Mouse (Mus musculus): ENCODE measurements around the gene Dapk3. TPM values are rescaled to one million over a fixed set of nuclear protein-coding genes. Genes with fewer than 3 reads are reported as not detected.

The Dapk3 gene
- polyA plus RNA-seq (2014; fragmentation: Illumina TruSeq; extraction: RNeasy Lipid Tissue Mini Kit (QIAGEN cat#74804); ENCODE audit: low read depth, low replicate concordance): not detected

DNA sequence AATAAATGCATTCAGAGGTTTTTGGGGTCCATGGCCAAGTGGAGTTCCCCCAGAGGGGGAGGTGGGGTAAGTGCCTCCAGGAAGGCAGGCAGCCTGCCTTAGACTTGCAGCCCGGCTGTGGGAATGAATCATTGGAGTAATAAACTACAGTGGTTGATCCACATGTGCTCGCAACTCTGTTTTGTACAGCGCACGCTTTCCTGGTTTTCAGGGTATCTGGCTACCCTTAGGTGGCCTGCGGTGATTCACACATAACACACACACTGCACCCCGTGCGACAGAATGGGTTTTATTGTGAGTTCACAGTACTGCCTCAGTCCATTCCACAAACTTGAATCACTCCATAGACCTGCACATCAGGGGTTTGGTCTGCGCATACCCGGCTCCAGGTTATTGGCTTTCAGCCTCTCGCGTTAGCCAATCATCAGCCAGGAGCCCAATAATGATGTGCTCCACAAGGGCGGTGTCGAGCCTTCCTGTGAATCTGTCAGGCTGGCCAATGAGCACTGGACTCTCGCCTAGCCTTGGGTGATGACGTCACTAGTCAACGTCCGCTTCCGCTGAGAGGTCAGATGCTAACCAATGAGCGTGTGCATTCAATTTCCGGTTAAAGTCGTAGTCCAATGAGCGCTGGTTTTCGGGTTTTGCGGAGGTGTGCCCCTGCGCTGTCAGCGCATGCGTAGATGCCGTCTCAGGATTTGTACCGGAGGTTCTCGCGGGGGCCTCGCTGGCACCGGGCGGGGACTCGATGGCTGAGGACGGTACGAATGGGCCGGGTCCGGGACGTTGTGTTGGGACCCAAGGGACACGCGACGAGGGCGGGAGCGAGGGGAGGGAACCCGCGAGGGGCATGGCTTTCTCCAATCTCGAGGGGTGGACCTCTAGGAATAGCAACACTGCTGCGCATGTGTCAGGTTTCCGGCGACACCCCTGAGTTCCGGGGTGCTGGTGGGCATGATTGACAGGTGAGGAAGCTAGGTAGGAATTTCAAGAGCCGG is at the start of gene Dapk3:
Dapk3 (plus strand) TSS at position 670 of the 998 bp plus-strand sequence.

DNA sequence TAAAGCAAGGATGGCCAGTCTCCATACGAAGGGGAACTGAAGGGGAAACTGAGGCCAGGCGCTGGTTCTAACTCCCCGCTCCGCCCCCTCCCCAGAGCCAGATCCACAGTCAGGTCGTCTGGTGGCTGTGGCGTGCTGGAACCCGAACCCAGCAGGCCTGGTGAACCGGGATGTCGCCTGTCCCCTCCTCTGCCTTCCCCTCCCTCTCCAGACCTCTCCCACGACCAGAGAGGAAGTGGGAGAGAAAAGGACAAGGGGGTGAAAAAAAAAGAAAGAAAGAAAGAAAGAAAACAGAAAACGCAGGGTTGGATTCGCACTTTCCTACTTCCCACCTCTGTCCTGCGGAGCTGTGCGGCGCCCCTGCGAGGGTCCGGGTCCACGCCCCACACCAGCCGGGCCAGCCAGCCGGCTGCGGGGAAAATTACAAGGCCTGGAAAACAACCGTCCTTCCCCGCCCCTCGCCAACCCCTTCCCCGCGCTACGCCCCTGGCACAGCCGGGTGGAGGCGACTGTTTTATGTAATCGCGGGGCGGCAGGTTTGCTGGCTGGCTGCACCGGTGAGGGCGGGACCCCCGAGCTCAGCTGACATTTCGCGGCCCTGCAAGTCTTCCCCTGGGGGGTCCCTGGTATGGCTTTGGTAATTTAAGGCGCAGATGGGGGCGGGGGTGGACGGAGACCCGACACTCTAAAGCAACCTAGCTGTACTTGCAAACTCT is 47.7 kb upstream of the Dapk3 start, which contains the start of gene Zbtb7a:
Zbtb7a (plus strand) TSS at position 255 of the 716 bp plus-strand sequence.

DNA sequence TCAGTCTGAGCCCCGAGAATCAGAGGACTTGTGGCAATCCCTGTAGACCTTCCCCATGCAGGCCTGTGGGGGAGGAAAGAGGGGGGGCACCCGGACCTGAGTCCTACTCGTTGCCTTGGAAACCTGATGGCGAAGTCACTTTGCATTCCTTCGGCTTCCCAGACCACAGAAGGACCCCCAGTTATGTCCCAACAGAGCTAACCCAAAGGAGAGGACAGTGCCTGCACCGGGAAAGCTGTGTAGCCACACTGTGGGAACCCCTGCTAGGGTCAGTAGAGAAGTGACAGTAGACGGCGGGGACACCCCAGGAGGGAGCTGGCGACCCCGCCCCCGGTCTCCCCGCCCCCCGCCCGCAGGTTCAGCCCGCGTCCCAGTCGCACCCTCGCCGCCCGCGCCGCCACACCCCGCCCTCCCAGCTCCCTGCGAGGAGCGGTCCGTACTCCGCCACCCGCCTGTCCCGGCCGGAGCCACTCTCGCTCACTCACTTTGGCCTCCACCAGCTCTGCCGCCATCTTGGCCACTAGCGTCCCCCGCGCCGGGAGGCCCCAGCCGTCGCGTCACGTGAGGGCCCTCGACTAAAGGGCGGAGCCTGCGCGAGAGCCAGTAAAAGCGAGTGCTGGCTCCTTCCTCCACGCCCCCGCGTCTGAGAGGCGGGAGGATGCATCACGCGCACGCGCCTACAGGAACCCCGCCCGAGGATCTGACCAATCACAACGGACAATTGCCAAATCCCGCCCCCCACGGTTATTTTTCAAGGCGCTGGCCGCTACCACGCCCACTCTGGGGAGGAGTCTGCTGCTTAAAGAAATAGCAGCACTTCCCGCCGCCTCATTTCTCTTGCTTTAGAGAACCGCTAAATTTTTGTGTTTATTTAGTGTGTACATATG is 15.4 kb upstream of the Dapk3 start, which contains the start of gene Pias4:
Pias4 (minus strand) TSS at position 724 of the 887 bp plus-strand sequence.

DNA sequence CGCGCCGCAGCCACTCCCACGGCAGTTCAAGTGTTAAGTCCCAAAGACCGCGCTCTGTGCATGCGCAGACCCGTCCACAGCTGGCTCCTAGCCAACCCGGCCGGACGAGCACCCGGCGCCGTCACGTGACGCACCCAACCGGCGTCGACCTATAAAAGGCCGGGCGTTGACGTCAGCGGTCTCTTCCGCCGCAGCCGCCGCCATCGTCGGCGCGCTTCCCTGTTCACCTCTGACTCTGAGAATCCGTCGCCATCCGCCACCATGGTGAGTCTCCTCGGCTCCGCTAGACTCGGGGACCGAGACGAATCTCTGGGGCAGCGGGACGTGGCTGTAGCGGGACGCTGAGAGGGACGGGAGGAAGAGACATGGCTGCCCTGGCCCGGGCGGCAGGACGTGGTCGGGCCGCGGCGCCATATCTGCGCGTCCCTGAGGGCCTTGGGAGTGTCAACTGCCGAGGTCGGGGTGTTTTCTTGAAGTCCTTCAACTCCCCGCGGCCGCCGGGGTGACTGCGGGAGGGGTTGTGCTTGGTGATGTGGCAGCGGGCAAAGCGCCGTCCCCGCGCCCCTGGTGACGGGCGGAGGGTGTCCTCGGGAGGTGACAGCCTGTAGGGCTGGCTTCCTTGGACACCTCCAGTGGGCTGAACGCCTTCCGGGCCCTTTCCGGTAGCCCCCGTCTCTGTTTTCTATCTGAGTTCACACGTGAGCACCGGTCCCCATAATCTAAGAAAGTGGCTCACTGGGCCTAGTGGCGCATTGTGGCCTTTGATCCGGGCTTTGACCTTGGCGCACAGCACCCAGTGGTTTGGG is 6.1 kb upstream of the Dapk3 start, which contains the start of gene Eef2:
Eef2 (plus strand) TSS at position 166 of the 806 bp plus-strand sequence.

DNA sequence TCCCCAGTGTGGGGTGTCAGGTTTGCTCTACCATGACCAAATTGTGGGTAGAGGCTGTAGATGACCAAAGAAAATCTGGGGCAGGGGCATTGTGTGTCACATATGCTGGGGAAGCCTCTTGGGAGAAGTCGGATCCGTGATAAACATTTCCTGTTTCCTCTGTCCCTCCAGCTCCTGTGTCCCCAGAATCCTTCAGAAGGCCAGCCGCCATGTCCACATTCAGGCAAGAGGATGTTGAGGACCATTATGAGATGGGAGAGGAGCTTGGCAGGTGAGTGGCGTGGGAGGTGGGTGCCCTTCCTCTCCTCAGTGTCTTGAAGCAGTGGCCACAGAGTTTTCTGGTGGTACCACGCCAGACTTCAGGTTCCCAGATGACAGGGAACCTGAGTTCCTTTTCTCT is 1.0 kb downstream of the Dapk3 start, which contains the start of gene 4930442H23Rik:
4930442H23Rik (minus strand) TSS at position 45 of the 400 bp plus-strand sequence.

DNA sequence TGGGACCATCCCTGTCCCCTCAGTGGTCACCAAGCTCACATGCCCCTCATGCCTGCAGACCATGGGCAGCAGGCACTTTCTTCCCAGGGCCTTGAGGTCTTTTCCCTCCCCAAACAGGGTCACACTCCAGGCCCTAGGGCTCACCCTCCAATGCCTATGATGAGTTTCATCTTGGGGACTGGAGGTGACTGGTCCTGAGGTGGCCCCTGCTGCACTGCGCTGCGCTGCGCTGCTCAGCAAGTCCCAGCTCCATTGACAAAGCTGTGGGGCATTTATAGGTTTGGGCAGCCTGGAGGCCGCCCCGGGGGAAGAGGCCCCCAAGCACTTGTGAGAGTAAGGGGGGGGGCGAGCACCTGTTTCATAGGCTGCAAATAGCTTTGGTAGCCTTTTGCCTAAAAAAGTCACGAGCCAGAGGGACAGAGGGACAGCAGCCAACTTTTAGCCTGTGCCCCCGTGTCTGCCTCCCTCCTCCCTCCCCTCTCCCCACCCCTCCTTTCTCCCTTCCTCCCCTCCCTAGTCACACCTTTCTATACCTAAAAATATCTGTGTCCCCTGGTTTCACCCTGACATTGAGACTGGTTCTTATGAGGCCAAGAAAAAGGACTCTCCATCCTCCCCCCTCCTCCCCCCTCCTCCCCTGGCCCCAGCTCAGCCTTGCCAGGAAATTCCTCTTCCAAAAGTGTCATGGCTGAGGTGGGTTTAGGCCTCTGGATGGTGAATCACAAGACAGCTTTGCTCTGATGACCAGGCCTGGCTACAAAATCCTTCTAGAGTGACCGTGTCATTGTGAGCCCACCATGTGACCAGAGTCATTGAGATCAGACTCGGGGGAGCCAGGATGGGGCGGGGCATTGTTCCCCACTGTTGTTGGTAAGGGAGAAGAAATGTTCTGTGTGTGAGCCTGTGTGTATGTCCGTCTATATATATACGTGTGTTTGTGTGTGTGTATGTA is 19.3 kb downstream of the Dapk3 start, which contains the start of gene Nmrk2:
Nmrk2 (minus strand) TSS at position 245 of the 952 bp plus-strand sequence.

DNA sequence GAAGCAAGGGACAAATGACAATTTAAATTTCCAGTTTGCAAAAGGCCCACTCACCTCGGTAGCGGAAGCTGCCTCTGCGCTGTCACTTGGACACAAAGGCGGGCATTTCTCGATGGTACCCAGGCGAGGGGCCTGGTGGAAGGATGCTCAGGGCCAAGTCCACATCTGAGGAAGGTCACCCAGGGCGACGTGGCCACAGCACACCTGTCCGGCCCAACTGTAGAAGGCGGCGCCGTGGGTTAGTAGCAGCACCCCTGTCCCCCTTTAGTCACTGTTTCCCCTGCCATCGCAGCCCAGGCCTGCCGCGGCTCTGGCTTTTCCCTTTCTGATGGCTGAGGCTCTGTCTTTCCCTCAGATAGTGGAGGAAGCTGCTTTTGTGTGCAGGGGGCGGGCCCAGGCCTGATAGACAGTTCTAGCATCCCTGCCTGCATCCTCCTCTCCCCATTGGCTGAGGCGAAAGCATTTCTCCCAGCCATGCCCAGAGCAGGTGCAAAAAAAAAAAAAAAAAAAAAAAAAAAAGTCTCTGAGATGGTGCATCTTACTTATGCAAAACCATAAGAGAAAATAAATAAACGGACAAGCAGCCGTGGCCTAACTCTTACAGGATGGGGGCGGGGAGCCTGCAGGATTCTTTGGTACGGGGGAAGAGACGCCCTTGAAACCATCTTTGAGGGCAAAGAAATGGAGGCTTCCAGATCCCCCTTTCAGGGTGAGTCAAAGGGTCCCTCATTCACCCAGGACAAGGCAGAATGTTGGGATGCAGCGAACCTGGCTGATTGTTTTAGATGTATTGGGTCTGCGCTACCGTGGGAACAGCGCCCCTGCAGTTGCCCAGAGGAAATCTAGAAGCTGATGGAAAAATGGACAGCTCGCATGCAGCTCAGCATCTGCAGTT is 47.9 kb downstream of the Dapk3 start, which contains the start of gene Atcay:
Atcay (minus strand) TSS at position 396 of the 895 bp plus-strand sequence.

DNA sequence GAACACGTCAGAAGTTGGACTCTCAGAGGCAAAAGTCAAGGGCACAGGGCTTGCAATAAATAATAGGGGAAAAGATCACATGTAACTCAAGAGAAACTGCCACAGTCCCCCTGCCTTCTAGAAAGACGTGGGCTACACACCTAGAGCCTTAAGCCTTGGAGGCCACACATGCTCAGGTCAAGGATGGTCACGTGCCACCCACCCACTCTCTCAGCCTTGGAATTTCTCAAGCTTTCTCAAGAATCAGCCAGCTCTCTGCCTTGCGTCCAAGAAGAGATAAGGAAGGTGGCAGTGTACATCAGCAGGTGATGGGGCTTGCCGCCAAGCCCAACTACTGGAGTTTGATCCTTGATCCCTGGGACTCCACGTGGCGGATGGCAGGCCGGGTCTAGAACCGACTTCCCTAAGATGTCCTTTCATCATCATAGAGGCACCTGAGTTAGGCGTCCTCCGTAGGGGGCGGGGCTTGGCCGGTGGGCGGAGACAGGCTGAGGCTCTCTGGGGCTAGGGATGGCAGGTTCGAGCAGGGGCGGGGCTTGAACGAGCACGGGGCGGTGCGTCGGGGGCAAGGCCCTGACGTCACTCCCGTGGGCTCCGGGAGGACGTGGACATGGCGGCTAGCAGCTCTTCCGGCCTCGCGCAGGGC is 49.9 kb downstream of the Dapk3 start, which contains the start of gene Zfr2:
Zfr2 (plus strand) TSS at position 576 of the 646 bp plus-strand sequence.

Other genes with a start within 250 kb of the Dapk3 start
- 0.21 TPM for gene Gng7, start 168.1 kb upstream of the Dapk3 start, polyA plus RNA-seq (2014; fragmentation: Illumina TruSeq; extraction: RNeasy Lipid Tissue Mini Kit (QIAGEN cat#74804); ENCODE audit: low read depth, low replicate concordance)
- not detected for gene Diras1, start 157.3 kb upstream of the Dapk3 start, polyA plus RNA-seq (2014; fragmentation: Illumina TruSeq; extraction: RNeasy Lipid Tissue Mini Kit (QIAGEN cat#74804); ENCODE audit: low read depth, low replicate concordance)
- 0.29 TPM for gene Slc39a3, start 145.6 kb upstream of the Dapk3 start, polyA plus RNA-seq (2014; fragmentation: Illumina TruSeq; extraction: RNeasy Lipid Tissue Mini Kit (QIAGEN cat#74804); ENCODE audit: low read depth, low replicate concordance)
- gene Sgta, start 122.8 kb upstream of the Dapk3 start, polyA plus RNA-seq (2014; fragmentation: Illumina TruSeq; extraction: RNeasy Lipid Tissue Mini Kit (QIAGEN cat#74804); ENCODE audit: low read depth, low replicate concordance): 2.6 TPM
- 0.37 TPM for gene Thop1, start 113.0 kb upstream of the Dapk3 start, polyA plus RNA-seq (2014; fragmentation: Illumina TruSeq; extraction: RNeasy Lipid Tissue Mini Kit (QIAGEN cat#74804); ENCODE audit: low read depth, low replicate concordance)
- gene Creb3l3, start 84.1 kb upstream of the Dapk3 start, polyA plus RNA-seq (2014; fragmentation: Illumina TruSeq; extraction: RNeasy Lipid Tissue Mini Kit (QIAGEN cat#74804); ENCODE audit: low read depth, low replicate concordance): 52.3 TPM
- 3.6 TPM for gene Map2k2, start 77.1 kb upstream of the Dapk3 start, polyA plus RNA-seq (2014; fragmentation: Illumina TruSeq; extraction: RNeasy Lipid Tissue Mini Kit (QIAGEN cat#74804); ENCODE audit: low read depth, low replicate concordance)
- gene Zbtb7a, start 47.8 kb upstream of the Dapk3 start, polyA plus RNA-seq (2014; fragmentation: Illumina TruSeq; extraction: RNeasy Lipid Tissue Mini Kit (QIAGEN cat#74804); ENCODE audit: low read depth, low replicate concordance): 6.0 TPM
- 0.61 TPM for gene Pias4, start 15.1 kb upstream of the Dapk3 start, polyA plus RNA-seq (2014; fragmentation: Illumina TruSeq; extraction: RNeasy Lipid Tissue Mini Kit (QIAGEN cat#74804); ENCODE audit: low read depth, low replicate concordance)
- gene Eef2, start 6.4 kb upstream of the Dapk3 start, polyA plus RNA-seq (2014; fragmentation: Illumina TruSeq; extraction: RNeasy Lipid Tissue Mini Kit (QIAGEN cat#74804); ENCODE audit: low read depth, low replicate concordance): 34.4 TPM
- not detected for gene 4930442H23Rik, start 844 bp downstream of the Dapk3 start, polyA plus RNA-seq (2014; fragmentation: Illumina TruSeq; extraction: RNeasy Lipid Tissue Mini Kit (QIAGEN cat#74804); ENCODE audit: low read depth, low replicate concordance)
- gene Nmrk2, start 19.0 kb downstream of the Dapk3 start, polyA plus RNA-seq (2014; fragmentation: Illumina TruSeq; extraction: RNeasy Lipid Tissue Mini Kit (QIAGEN cat#74804); ENCODE audit: low read depth, low replicate concordance): not detected
- gene Atcay, start 47.8 kb downstream of the Dapk3 start, polyA plus RNA-seq (2014; fragmentation: Illumina TruSeq; extraction: RNeasy Lipid Tissue Mini Kit (QIAGEN cat#74804); ENCODE audit: low read depth, low replicate concordance): not detected
- not detected for gene Zfr2, start 50.1 kb downstream of the Dapk3 start, polyA plus RNA-seq (2014; fragmentation: Illumina TruSeq; extraction: RNeasy Lipid Tissue Mini Kit (QIAGEN cat#74804); ENCODE audit: low read depth, low replicate concordance)
- not detected for gene Matk, start 69.9 kb downstream of the Dapk3 start, polyA plus RNA-seq (2014; fragmentation: Illumina TruSeq; extraction: RNeasy Lipid Tissue Mini Kit (QIAGEN cat#74804); ENCODE audit: low read depth, low replicate concordance)
- 4.6 TPM for gene Mrpl54, start 83.9 kb downstream of the Dapk3 start, polyA plus RNA-seq (2014; fragmentation: Illumina TruSeq; extraction: RNeasy Lipid Tissue Mini Kit (QIAGEN cat#74804); ENCODE audit: low read depth, low replicate concordance)
- 1.1 TPM for gene Apba3, start 84.0 kb downstream of the Dapk3 start, polyA plus RNA-seq (2014; fragmentation: Illumina TruSeq; extraction: RNeasy Lipid Tissue Mini Kit (QIAGEN cat#74804); ENCODE audit: low read depth, low replicate concordance)
- 1.4 TPM for gene Tjp3, start 108.6 kb downstream of the Dapk3 start, polyA plus RNA-seq (2014; fragmentation: Illumina TruSeq; extraction: RNeasy Lipid Tissue Mini Kit (QIAGEN cat#74804); ENCODE audit: low read depth, low replicate concordance)
- 1.0 TPM for gene Pip5k1c, start 110.0 kb downstream of the Dapk3 start, polyA plus RNA-seq (2014; fragmentation: Illumina TruSeq; extraction: RNeasy Lipid Tissue Mini Kit (QIAGEN cat#74804); ENCODE audit: low read depth, low replicate concordance)
- 0.24 TPM for gene Cactin, start 138.1 kb downstream of the Dapk3 start, polyA plus RNA-seq (2014; fragmentation: Illumina TruSeq; extraction: RNeasy Lipid Tissue Mini Kit (QIAGEN cat#74804); ENCODE audit: low read depth, low replicate concordance)
- gene Tbxa2r, start 145.7 kb downstream of the Dapk3 start, polyA plus RNA-seq (2014; fragmentation: Illumina TruSeq; extraction: RNeasy Lipid Tissue Mini Kit (QIAGEN cat#74804); ENCODE audit: low read depth, low replicate concordance): not detected
- gene Gipc3, start 160.3 kb downstream of the Dapk3 start, polyA plus RNA-seq (2014; fragmentation: Illumina TruSeq; extraction: RNeasy Lipid Tissue Mini Kit (QIAGEN cat#74804); ENCODE audit: low read depth, low replicate concordance): not detected
- 4.2 TPM for gene Hmg20b, start 167.5 kb downstream of the Dapk3 start, polyA plus RNA-seq (2014; fragmentation: Illumina TruSeq; extraction: RNeasy Lipid Tissue Mini Kit (QIAGEN cat#74804); ENCODE audit: low read depth, low replicate concordance)
- 0.24 TPM for gene Mfsd12, start 174.5 kb downstream of the Dapk3 start, polyA plus RNA-seq (2014; fragmentation: Illumina TruSeq; extraction: RNeasy Lipid Tissue Mini Kit (QIAGEN cat#74804); ENCODE audit: low read depth, low replicate concordance)
- not detected for gene 4930404N11Rik, start 182.8 kb downstream of the Dapk3 start, polyA plus RNA-seq (2014; fragmentation: Illumina TruSeq; extraction: RNeasy Lipid Tissue Mini Kit (QIAGEN cat#74804); ENCODE audit: low read depth, low replicate concordance)
- gene Fzr1, start 195.5 kb downstream of the Dapk3 start, polyA plus RNA-seq (2014; fragmentation: Illumina TruSeq; extraction: RNeasy Lipid Tissue Mini Kit (QIAGEN cat#74804); ENCODE audit: low read depth, low replicate concordance): 0.34 TPM
- not detected for gene Dohh, start 201.4 kb downstream of the Dapk3 start, polyA plus RNA-seq (2014; fragmentation: Illumina TruSeq; extraction: RNeasy Lipid Tissue Mini Kit (QIAGEN cat#74804); ENCODE audit: low read depth, low replicate concordance)
- gene Gm48551, start 201.5 kb downstream of the Dapk3 start, polyA plus RNA-seq (2014; fragmentation: Illumina TruSeq; extraction: RNeasy Lipid Tissue Mini Kit (QIAGEN cat#74804); ENCODE audit: low read depth, low replicate concordance): not detected
- gene Gm48552, start 206.0 kb downstream of the Dapk3 start, polyA plus RNA-seq (2014; fragmentation: Illumina TruSeq; extraction: RNeasy Lipid Tissue Mini Kit (QIAGEN cat#74804); ENCODE audit: low read depth, low replicate concordance): not detected
- not detected for gene Smim24, start 210.0 kb downstream of the Dapk3 start, polyA plus RNA-seq (2014; fragmentation: Illumina TruSeq; extraction: RNeasy Lipid Tissue Mini Kit (QIAGEN cat#74804); ENCODE audit: low read depth, low replicate concordance)

All from liver, adult 10 weeks (tissue).